Mouse (Mus musculus) neural tube, embryonic 15.5 days (tissue): Measurements from ENCODE around the gene Cldn3. TPM values are rescaled to one million over a fixed set of nuclear protein-coding genes. Genes with fewer than 3 reads are reported as not detected.
"Not testable (repeated sequence)": the region's sequence is repeated elsewhere in the genome, so short reads cannot be mapped to it uniquely, and the experiment has no call there.

ENCODE experiments used
- ATAC-seq: fragments of 200-750 bp; cut with Nextera tagmentation; 2 replicates; pipeline ENCODE4 v1.8.0; 2017; ENCODE audit warnings: mild to moderate bottlenecking, moderate TSS enrichment, moderate library complexity; ENCODE audit not compliant: low FRiP score
- H3K27ac ChIP-seq: fragments of 300-500 bp; sonication (generic); replicated peaks from 2 replicates; pipeline ENCODE4 v1.5.1; 2015; ENCODE audit warnings: mild to moderate bottlenecking, inconsistent platforms
- H3K27me3 ChIP-seq: fragments of 300-500 bp; sonication (generic); replicated peaks from 2 replicates; pipeline ENCODE4 v1.6.1; 2015; ENCODE audit warnings: inconsistent platforms
- H3K36me3 ChIP-seq: fragments of 300-500 bp; sonication (generic); 2 replicates; pipeline ENCODE4 v1.6.1; 2015; ENCODE audit warnings: inconsistent platforms
- H3K4me1 ChIP-seq: fragments of 300-500 bp; sonication (generic); 2 replicates; pipeline ENCODE4 v1.6.1; 2015; ENCODE audit warnings: inconsistent platforms
- H3K4me2 ChIP-seq: fragments of 300-500 bp; sonication (generic); 2 replicates; pipeline ENCODE4 v1.6.1; 2015; ENCODE audit warnings: inconsistent platforms, mild to moderate bottlenecking, moderate library complexity
- H3K4me3 ChIP-seq: fragments of 300-500 bp; sonication (generic); replicated peaks from 2 replicates; pipeline ENCODE4 v1.5.1; 2015; ENCODE audit warnings: mild to moderate bottlenecking, inconsistent platforms
- H3K9ac ChIP-seq: fragments of 300-500 bp; sonication (generic); replicated peaks from 2 replicates; pipeline ENCODE4 v1.6.1; 2015; ENCODE audit warnings: mild to moderate bottlenecking, inconsistent platforms
- H3K9me3 ChIP-seq: fragments of 300-500 bp; sonication (generic); replicated peaks from 2 replicates; pipeline ENCODE4 v1.6.1; 2016; ENCODE audit warnings: inconsistent platforms
- WGBS: fragments of 180-500 bp; shearing (Covaris S2); methylation state at CpG from one replicate; pipeline ENCODE4 v1.1.7; 2015; ENCODE audit warnings: mixed read lengths; 5-methylcytosine and 5-hydroxymethylcytosine counted together
- polyA plus RNA-seq: library from polyadenylated mRNA; unstranded; fragments of >200 nt; fragmentation: Nextera tagmentation; extraction: Ambion mirVana; gene quantifications from 2 replicates; pipeline ENCODE4 v1.2.1, GENCODE M21; 2015

Gene Cldn3
- polyA plus RNA-seq, 1 experiment from 2014 or later: 0.96 TPM

DNA sequence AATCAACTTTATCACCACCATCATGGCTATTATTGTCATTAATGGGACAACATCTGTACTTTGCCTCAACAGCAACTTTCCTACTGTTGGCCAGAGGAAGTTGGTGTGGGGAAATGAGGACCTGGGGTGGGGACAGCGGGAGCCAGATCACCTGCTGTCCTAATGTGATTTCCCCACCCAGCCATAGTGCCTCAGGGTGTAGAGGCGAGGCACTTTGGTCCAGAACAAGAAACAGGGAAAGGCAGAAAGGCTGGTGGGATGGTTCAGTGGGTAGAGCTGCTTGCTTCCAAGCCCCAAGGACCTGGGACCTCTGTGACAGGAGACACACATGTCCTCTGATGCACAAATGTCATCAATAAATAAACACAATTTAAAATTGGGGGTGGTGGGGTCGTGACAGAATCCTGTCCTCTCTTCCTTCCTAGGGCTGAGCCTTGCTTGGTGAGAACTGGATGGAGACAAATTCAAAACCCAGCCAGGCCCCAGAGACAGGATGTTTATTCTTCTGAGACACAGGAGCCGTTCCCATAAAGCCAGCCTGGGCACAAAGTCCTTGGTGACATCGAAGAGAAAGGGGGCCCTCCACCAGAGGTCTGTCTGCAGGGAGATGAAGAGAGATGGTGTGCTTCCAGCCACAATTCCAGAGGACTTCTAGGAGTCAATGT, 38.5 kb upstream of the Cldn3 start:
- WGBS: 67% methylated on average over 5 of the region's 5 CpGs
- Histone ChIP-seq H3K4me2 (no peak overlapping the region), H3K27me3 (peaks cover 24% of the 10 kb centered on the region)

DNA sequence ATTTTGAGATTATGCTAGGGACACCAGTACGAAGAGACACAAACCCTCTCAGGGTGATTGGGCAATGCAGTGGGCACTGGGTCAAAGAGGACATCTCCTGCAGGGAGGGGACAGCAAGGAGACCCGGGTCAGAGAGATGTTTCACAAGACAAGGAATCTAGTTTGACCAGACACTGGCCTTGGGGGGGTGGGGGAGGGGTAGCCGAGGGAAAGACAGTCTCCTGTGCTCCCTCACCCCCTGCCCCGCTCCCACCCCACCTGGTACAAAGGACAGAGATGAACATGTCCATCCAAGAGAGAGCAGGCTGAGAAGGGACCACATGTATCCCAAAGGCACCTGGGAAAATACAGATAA, 38.0 kb upstream of the Cldn3 start:
- H3K4me2 ChIP-seq: no peak overlapping the region
- H3K27ac ChIP-seq: no peak overlapping the region
- H3K4me1 ChIP-seq: peaks cover 11% of the 10 kb centered on the region
- H3K9me3 ChIP-seq: no peaks in the 10 kb centered on the region
- H3K27me3 ChIP-seq: peaks cover 24% of the 10 kb centered on the region
- WGBS: 72% methylated on average over 4 of the region's 4 CpGs
- H3K36me3 ChIP-seq: no peaks in the 10 kb centered on the region
- no peak overlapping the region for H3K9ac ChIP-seq
- ATAC-seq: no peak
- H3K4me3 ChIP-seq: no peak overlapping the region

More for the DNA sequence above, 38.5 kb upstream of the Cldn3 start:
- Histone ChIP-seq H3K9ac (no peak overlapping the region), H3K4me3 (no peak overlapping the region), H3K4me1 (peaks cover 11% of the 10 kb centered on the region), H3K9me3 (no peaks in the 10 kb centered on the region), H3K27ac (no peak overlapping the region), H3K36me3 (no peaks in the 10 kb centered on the region)
- ATAC-seq: no peak

DNA sequence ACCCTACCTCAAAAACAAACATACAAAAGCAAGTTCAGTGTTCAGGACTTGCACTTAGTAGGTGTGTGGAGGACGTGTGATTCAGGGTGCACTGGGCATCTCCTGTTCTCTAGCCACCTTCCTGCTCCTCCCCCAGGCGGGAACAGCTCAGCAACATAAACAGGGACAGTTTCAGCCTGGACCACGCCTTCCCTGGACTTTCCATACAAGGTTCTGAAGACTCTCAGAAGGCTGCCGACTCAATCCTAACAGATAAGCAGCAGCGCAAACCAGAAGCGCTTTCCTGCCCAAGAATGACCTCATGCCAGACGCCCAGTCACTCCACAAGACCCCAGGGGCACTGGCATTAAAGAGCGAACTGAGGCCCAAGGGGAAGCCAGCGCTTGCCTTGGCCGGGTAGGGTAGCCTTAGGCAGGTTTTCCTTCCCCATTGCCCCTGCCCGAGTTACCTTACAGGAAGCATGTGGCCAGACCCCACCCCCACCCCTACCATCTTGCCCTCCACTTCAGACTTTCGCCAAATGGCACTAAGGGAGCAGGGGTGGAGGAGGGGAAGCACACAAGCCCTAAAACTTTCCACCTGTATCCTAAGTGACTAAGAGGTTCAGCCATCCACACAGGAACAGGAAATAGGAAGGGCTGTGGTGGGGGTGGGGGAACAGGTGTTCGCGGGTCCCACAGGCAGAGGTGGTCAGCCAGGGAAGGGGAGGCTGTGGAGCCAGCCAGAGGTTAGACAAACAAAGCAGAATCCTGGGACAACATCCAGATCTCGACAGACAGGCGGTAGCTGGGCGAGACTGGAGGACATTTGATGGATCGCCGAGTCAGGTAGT, 34.7 kb upstream of the Cldn3 start:
- no peak overlapping the region for H3K27ac ChIP-seq
- no peaks in the 10 kb centered on the region for H3K9me3 ChIP-seq
- ATAC-seq: no peak
- 45% methylated on average over 19 of the region's 19 CpGs for WGBS
- H3K27me3 ChIP-seq: peaks cover 13% of the 10 kb centered on the region
- no peak overlapping the region for H3K4me2 ChIP-seq
- no peak overlapping the region for H3K9ac ChIP-seq
- H3K4me3 ChIP-seq: no peak overlapping the region
- H3K36me3 ChIP-seq: no peaks in the 10 kb centered on the region
- peaks cover 8% of the 10 kb centered on the region for H3K4me1 ChIP-seq

DNA sequence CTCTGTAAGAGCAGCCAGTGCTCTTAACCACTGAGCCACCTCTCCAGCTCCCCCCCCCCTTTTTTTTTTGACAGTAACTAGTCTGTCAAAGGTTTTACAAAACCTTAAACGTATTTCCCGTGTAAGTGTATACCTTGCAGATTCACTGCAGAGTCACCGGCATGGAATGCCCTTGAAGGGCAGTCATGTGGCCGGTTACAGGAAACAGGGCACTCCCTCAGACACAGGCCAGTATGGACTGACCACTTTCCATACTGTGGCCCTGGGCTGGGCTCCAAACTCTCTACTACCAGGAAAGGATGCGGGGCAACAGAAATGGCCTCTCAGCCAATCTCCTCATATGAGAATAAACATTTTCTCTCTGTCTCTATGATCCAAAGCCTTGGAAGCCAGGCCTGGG, 30.5 kb upstream of the Cldn3 start:
- H3K4me1 ChIP-seq: no peaks in the 10 kb centered on the region
- no peaks in the 10 kb centered on the region for H3K9me3 ChIP-seq
- no peak overlapping the region for H3K27ac ChIP-seq
- 91% methylated on average over 5 of the region's 5 CpGs for WGBS
- no peak overlapping the region for H3K9ac ChIP-seq
- H3K27me3 ChIP-seq: no peaks in the 10 kb centered on the region
- H3K4me3 ChIP-seq: no peak overlapping the region
- H3K4me2 ChIP-seq: no peak overlapping the region
- ATAC-seq: no peak
- H3K36me3 ChIP-seq: no peaks in the 10 kb centered on the region

DNA sequence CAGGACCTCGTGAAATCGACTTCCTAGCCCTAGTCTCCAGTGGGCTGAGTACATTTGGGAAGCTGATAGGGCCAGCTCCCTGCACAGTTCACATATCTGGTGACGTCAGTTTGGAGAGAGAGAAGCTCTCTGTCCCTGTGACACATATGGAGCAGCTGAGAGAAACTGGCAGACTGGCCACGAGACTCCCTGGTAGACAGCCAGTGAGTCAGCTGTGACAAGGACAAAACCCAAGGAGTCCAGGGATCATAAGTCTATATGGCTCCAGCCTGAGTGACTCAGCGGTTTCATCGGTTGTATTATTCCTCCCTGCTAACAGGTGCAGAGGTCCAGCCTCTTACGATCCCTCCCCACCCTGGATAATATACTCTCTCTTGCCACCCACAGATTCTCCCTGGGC, 26.9 kb upstream of the Cldn3 start:
- H3K36me3 ChIP-seq: no peaks in the 10 kb centered on the region
- no peak for ATAC-seq
- 69% methylated on average over 7 of the region's 7 CpGs for WGBS

DNA sequence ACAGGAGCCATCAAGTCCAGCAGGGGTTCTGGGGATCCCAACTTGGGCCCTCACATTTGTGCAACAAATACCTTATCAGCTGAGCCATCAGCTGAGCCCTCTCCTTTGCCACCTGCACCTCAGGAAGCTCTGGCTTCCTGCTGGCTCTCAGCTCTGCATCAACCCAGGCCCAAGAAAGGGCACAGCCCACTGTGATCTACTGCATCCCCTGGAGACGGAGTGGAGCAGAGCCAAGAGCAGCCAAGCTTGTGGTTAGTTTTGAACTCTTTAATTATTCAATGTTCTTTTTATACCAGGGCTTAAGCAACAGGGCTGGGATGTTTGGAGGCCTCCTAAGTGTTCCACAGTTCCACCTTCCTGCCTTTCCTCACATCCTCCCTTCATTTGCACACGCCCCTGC, 25.6 kb upstream of the Cldn3 start:
- no peak for ATAC-seq
- no peak overlapping the region for H3K4me2 ChIP-seq
- WGBS: 81% methylated on average over 2 of the region's 2 CpGs
- H3K9me3 ChIP-seq: no peaks in the 10 kb centered on the region
- no peak overlapping the region for H3K27ac ChIP-seq
- no peaks in the 10 kb centered on the region for H3K36me3 ChIP-seq
- no peak overlapping the region for H3K9ac ChIP-seq
- H3K4me3 ChIP-seq: no peak overlapping the region
- peaks cover 1% of the 10 kb centered on the region; the same call in 1 of the 2 replicates for H3K4me1 ChIP-seq
- no peaks in the 10 kb centered on the region for H3K27me3 ChIP-seq

More for the DNA sequence above, 26.9 kb upstream of the Cldn3 start:
- Histone ChIP-seq H3K4me1 (no peaks in the 10 kb centered on the region), H3K27me3 (no peaks in the 10 kb centered on the region), H3K9me3 (no peaks in the 10 kb centered on the region), H3K4me3 (no peak overlapping the region), H3K27ac (no peak overlapping the region), H3K9ac (no peak overlapping the region), H3K4me2 (no peak overlapping the region)

DNA sequence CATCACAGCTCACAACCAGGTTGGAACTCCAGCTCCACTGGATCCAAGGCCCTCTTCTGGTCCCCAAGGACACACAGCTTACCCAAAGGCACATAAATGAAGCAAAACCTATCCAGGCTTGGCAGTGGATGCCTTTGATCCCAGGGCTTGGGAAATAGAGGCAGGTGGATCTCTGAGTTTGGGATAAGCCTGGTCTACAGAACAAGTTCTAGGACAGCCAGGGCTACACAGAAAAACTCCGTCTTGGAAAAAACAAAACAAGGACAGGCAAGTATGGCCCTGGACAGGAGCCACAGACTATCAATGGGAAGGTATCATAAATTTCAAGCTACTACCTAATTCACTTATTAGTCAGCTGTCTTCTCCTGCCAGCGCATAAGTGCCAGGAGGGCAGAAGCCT, 24.5 kb upstream of the Cldn3 start:
- H3K4me2 ChIP-seq: no peak overlapping the region
- no peak overlapping the region for H3K9ac ChIP-seq
- H3K36me3 ChIP-seq: no peaks in the 10 kb centered on the region
- H3K27me3 ChIP-seq: 0 out of 2 replicates have a peak, but pooled peaks cover 3% of the 10 kb centered on the region
- 89% methylated on average over 2 of the region's 2 CpGs for WGBS
- H3K4me3 ChIP-seq: no peak overlapping the region
- peaks cover 11% of the 10 kb centered on the region for H3K4me1 ChIP-seq
- no peak for ATAC-seq
- no peak overlapping the region for H3K27ac ChIP-seq
- H3K9me3 ChIP-seq: no peaks in the 10 kb centered on the region

DNA sequence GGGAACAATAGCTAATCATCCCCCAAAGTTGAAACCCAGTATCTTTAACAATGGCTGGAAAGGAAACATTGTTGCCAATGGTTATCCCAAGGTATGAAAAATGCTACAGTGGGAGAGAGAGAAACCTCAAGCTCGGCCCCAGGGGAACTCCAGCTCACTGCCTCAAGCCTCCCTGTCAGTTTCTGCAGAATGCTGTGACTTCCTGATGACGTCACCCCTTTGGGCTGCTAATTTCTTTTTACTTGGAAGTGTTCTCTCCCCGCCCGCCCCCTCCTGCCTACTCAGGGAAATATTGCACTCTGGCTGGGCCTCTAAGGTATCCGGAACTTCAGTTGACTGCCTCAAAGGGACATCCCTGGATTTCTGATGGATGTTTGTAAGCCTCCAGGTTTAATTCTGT, 22.5 kb upstream of the Cldn3 start:
- ATAC-seq: no peak
- H3K27me3 ChIP-seq: 0 out of 2 replicates have a peak, but pooled peaks cover 12% of the 10 kb centered on the region
- no peak overlapping the region for H3K9ac ChIP-seq
- WGBS: 43% methylated on average over 5 of the region's 5 CpGs
- H3K9me3 ChIP-seq: no peaks in the 10 kb centered on the region
- H3K27ac ChIP-seq: no peak overlapping the region
- H3K4me1 ChIP-seq: peaks cover 11% of the 10 kb centered on the region
- no peak overlapping the region for H3K4me2 ChIP-seq
- no peaks in the 10 kb centered on the region for H3K36me3 ChIP-seq
- no peak overlapping the region for H3K4me3 ChIP-seq

DNA sequence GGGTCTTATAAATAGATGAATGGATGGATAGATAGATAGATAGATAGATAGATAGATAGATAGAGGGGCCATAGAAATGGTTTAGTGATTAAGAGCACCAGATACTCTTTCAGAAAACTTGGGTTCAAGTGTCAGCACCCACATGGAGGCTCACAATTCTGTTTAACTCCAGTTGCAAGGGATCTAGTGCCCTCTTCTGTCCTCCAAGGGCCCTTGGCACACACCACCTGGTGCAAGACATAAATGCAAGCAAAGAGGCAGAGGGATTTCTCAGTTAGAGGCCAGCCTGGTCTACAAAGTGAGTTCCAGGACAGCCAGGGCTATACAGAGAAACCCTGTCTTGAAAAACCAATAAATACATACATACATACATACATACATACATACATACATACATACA, 21.4 kb upstream of the Cldn3 start:
- H3K9me3 ChIP-seq, H3K36me3 ChIP-seq, H3K4me3 ChIP-seq, ATAC-seq, H3K27ac ChIP-seq, H3K4me2 ChIP-seq, H3K9ac ChIP-seq: not testable (repeated sequence)
- Histone ChIP-seq H3K27me3 (0 out of 2 replicates have a peak, but pooled peaks cover 12% of the 10 kb centered on the region), H3K4me1 (peaks cover 11% of the 10 kb centered on the region)

DNA sequence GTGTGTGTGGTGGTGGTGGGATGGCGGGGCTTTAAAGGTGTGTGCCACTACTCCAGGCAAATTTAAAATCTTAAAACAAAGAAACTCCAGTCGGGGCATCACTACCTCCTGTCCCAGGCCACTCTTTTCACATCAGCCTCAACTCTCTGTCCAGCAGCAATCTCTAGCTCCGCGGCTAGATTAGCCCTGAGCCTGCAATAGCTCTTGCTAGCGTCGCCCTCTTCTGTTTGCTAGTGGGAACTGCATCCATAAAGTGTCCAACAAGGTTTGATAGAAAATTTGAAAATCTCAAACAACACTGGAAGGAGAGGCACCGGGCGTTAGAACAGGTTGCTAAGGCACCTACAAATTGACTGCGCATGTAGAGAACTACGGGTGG, 20.6 kb upstream of the Cldn3 start:
- no peak overlapping the region for H3K9ac ChIP-seq
- H3K9me3 ChIP-seq: no peaks in the 10 kb centered on the region
- H3K27me3 ChIP-seq: 0 out of 2 replicates have a peak, but pooled peaks cover 12% of the 10 kb centered on the region
- H3K4me3 ChIP-seq: peak overlapping the region; percentile 26
- no peaks in the 10 kb centered on the region for H3K36me3 ChIP-seq
- no peak for ATAC-seq
- peak overlapping the region; percentile 55 for H3K4me2 ChIP-seq
- no peak overlapping the region for H3K27ac ChIP-seq
- H3K4me1 ChIP-seq: peaks cover 11% of the 10 kb centered on the region
- 8% methylated on average over 10 of the region's 10 CpGs for WGBS

DNA sequence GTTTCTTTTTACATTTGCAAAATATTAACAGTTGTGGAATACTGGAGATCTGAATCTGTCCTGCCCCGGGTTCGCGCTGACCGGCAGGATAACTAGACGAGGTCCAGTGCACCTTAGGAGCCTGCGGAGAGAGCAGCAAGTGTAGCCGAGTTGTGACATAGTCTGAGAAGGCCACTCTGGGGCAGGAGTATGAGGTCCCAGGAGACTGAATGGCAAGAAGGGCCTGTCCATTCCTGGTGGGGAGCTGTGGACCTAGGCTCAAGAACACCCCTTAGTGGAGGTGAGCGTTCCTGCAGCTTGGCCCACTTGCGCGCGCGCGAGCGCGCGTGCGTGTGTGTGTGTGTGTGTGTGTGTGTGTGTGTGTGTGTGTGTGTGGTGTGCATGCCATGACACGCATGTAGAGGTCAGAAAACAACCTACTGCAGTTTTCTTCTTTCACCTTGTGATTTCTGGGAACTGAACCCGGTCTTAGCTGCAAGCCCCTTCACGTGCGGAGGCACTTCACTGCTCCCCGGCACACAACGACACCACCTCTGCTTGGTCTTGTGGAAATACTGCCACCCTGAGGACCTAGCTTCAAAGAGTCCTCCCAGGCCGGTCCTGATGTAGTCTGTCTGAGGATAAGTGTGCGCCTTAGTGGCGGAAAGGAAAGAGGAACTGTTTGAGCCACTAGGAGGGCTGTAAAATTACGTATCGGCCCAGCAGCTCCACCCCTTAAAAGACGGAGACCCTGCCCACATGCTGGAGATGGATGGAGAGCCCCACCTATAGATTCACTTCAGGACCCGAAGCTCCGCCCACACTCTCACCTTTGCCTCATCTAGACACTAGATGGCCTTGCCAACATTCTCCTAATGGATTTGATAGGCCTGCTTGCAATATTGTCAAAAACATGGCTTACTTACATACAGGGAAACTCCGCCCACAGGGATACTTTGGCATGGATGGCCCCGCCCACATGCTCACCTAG, 19.9 kb upstream of the Cldn3 start:
- 0 out of 2 replicates have a peak, but pooled peaks cover 12% of the 10 kb centered on the region for H3K27me3 ChIP-seq
- peak overlapping the region; percentile 26 for H3K4me3 ChIP-seq
- H3K4me1 ChIP-seq: peaks cover 11% of the 10 kb centered on the region
- H3K4me2 ChIP-seq: peak overlapping the region; percentile 55
- no peak overlapping the region for H3K27ac ChIP-seq
- H3K9me3 ChIP-seq: no peaks in the 10 kb centered on the region
- peak; percentile 70 for ATAC-seq
- 4% methylated on average over 33 of the region's 33 CpGs for WGBS
- H3K9ac ChIP-seq: no peak overlapping the region
- no peaks in the 10 kb centered on the region for H3K36me3 ChIP-seq
